Mouse (Mus musculus) neural tube, embryonic 11.5 days (tissue): ENCODE data around the gene Fbxl15. TPM values are rescaled to one million over a fixed set of nuclear protein-coding genes. Genes with fewer than 3 reads are reported as not detected.
A peak's percentile ranks its signal among the peaks of the same experiment; 100 is the strongest.

ENCODE experiments used
- ATAC-seq: fragments of 200-750 bp; cut with Nextera tagmentation; 2 replicates; pipeline ENCODE4 v1.8.0; 2017; ENCODE audit warnings: moderate number of reproducible peaks, mild to moderate bottlenecking, moderate TSS enrichment, moderate library complexity; ENCODE audit not compliant: insufficient read depth, low FRiP score, low TSS enrichment
- DNase-seq: peaks from one replicate; pipeline ENCODE4 v3.0.0-alpha.2; 2015; ENCODE audit warnings: low spot score
- H3K27ac ChIP-seq: fragments of 300-500 bp; sonication (generic); 2 replicates; pipeline ENCODE4 v1.5.1; 2014; ENCODE audit warnings: low read depth, mild to moderate bottlenecking, low read length
- H3K27me3 ChIP-seq: fragments of 300-500 bp; sonication (generic); 2 replicates; pipeline ENCODE4 v1.6.1; 2014; ENCODE audit warnings: mild to moderate bottlenecking, low read length, mixed read lengths; ENCODE audit not compliant: control insufficient read depth, insufficient read depth
- H3K36me3 ChIP-seq: fragments of 300-500 bp; sonication (generic); 2 replicates; pipeline ENCODE4 v1.6.1; 2014; ENCODE audit warnings: mild to moderate bottlenecking, low read length, moderate library complexity, mixed read lengths; ENCODE audit not compliant: control insufficient read depth, insufficient read depth
- H3K4me1 ChIP-seq: fragments of 300-500 bp; sonication (generic); 2 replicates; pipeline ENCODE4 v1.6.1; 2014; ENCODE audit warnings: low read length, mixed read lengths; ENCODE audit not compliant: control insufficient read depth, insufficient read depth
- H3K4me2 ChIP-seq: fragments of 300-500 bp; sonication (generic); 2 replicates; pipeline ENCODE4 v1.6.1; 2014; ENCODE audit warnings: low read depth, mild to moderate bottlenecking, moderate library complexity
- H3K4me3 ChIP-seq: fragments of 300-500 bp; sonication (generic); 2 replicates; pipeline ENCODE4 v1.5.1; 2014; ENCODE audit warnings: low read depth, low read length
- H3K9ac ChIP-seq: fragments of 300-500 bp; sonication (generic); 2 replicates; pipeline ENCODE4 v1.6.1; 2014; ENCODE audit warnings: mild to moderate bottlenecking, low read length
- H3K9me3 ChIP-seq: fragments of 300-500 bp; sonication (generic); 2 replicates; pipeline ENCODE4 v1.6.1; 2016; ENCODE audit warnings: low read length; ENCODE audit not compliant: control insufficient read depth
- WGBS: fragments of 180-500 bp; shearing (Covaris S2); extraction: QIAGEN DNeasy Blood & Tissue Kit; methylation state at CpG from one replicate; pipeline ENCODE4 v1.1.7; 2014; 5-methylcytosine and 5-hydroxymethylcytosine counted together
- polyA plus RNA-seq: library from polyadenylated mRNA; unstranded; fragments of >200 nt; fragmentation: Nextera tagmentation; extraction: Ambion mirVana; gene quantifications from 2 replicates; pipeline ENCODE4 v1.2.1, GENCODE M21; 2014

Fbxl15 gene
- polyA plus RNA-seq, 1 experiment from 2014 or later = 22.0 TPM

DNA sequence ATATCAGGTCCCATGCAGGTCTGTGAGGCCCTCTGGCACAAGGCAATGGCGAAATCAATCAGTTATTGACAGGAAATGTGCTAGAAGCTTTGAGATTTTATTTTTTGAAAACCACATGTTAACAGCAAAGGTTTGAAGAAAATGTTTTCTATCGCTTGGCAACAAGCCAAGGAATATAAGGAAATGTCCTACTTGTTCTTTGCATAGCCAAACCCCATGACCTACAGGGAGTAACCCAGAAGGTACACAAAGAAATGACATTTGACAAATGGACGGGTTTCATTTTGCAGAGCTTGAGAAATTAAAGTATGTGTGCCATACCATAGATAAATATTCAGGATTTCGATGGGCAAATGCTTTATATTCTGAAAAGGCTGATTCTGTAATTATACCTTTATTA lies 31.0 kb upstream of the Fbxl15 start:
- no peak for DNase-seq
- H3K36me3 ChIP-seq = no peaks in the 10 kb centered on the region

DNA sequence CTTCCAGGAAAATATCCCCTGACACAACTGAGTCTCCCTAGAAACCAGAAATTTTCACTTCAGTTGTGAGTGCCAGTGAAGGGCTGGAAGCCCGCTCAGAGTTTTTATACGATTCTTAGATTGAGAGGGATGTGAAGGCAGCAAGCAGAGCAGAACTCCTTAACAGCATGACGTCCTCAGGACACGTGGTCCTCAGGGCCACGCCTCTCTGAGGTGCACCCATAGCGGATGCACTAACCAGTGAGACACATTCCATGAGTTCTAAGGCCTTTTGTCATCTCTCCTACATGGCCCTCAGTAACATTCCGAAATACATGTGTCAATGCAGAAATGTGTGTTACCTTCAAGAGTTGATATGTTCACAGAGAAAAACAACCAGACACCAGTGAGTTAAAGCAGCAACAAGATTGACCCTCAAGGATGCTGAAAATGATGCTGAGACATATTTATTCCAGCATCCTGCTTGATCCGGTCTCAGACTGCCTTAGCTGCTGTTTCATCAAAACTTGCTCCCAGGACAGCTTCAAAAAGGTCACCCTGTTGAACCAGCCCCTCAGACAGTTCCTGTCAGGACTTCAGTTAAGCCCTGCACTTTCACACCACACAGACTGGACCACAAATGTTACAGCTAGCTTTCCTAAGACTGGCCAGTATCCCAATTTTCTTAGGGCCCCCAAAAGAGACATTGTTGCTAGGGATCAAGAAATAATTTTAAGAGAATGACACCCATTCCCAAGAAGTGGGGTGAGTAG lies 27.5 kb upstream of the Fbxl15 start:
- DNase-seq (no peak), ATAC-seq (no peak)
- no peak overlapping the region for H3K27ac ChIP-seq
- H3K27me3 ChIP-seq = no peaks in the 10 kb centered on the region
- 43% methylated on average over 8 of the region's 8 CpGs for WGBS
- no peaks in the 10 kb centered on the region for H3K36me3 ChIP-seq
- H3K4me1 ChIP-seq = peaks cover 10% of the 10 kb centered on the region
- H3K4me3 ChIP-seq = no peak overlapping the region
- H3K9me3 ChIP-seq = no peaks in the 10 kb centered on the region
- H3K9ac ChIP-seq = no peak overlapping the region
- no peak overlapping the region for H3K4me2 ChIP-seq

More for the DNA sequence above, 31.0 kb upstream of the Fbxl15 start:
- 75% methylated on average over 4 of the region's 4 CpGs for WGBS
- no peaks in the 10 kb centered on the region for H3K4me1 ChIP-seq
- no peak overlapping the region for H3K4me2 ChIP-seq
- no peak overlapping the region for H3K4me3 ChIP-seq
- no peak overlapping the region for H3K9ac ChIP-seq
- no peaks in the 10 kb centered on the region for H3K27me3 ChIP-seq
- H3K27ac ChIP-seq = no peak overlapping the region
- no peak for ATAC-seq
- H3K9me3 ChIP-seq = no peaks in the 10 kb centered on the region

DNA sequence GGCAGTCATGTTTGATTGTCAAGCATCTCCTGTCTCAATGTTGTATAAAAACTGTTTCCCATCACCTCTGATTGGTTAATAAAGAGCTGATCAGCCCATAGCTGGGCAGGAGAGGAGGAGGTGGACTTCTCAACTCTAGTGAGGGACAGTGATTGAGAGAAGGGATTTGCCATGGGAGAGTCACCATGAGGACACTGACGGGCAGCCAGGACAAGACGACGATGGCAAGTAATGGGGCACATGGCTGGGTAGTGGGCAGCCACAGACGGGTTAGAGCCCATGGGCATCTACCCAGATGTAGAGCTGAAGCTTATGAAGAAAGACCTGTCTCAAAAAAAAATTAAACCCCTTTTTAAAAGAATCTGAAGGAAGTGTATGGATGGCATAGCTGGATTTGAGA lies 25.4 kb upstream of the Fbxl15 start:
- no peaks in the 10 kb centered on the region for H3K36me3 ChIP-seq
- DNase-seq (no peak), ATAC-seq (no peak)
- H3K9me3 ChIP-seq = no peaks in the 10 kb centered on the region
- 90% methylated on average over 4 of the region's 4 CpGs for WGBS
- H3K4me3 ChIP-seq = no peak overlapping the region
- no peak overlapping the region for H3K27ac ChIP-seq
- H3K27me3 ChIP-seq = peaks cover 3% of the 10 kb centered on the region; the same call in 1 of the 2 replicates
- peaks cover 10% of the 10 kb centered on the region for H3K4me1 ChIP-seq
- H3K4me2 ChIP-seq = no peak overlapping the region
- H3K9ac ChIP-seq = no peak overlapping the region

DNA sequence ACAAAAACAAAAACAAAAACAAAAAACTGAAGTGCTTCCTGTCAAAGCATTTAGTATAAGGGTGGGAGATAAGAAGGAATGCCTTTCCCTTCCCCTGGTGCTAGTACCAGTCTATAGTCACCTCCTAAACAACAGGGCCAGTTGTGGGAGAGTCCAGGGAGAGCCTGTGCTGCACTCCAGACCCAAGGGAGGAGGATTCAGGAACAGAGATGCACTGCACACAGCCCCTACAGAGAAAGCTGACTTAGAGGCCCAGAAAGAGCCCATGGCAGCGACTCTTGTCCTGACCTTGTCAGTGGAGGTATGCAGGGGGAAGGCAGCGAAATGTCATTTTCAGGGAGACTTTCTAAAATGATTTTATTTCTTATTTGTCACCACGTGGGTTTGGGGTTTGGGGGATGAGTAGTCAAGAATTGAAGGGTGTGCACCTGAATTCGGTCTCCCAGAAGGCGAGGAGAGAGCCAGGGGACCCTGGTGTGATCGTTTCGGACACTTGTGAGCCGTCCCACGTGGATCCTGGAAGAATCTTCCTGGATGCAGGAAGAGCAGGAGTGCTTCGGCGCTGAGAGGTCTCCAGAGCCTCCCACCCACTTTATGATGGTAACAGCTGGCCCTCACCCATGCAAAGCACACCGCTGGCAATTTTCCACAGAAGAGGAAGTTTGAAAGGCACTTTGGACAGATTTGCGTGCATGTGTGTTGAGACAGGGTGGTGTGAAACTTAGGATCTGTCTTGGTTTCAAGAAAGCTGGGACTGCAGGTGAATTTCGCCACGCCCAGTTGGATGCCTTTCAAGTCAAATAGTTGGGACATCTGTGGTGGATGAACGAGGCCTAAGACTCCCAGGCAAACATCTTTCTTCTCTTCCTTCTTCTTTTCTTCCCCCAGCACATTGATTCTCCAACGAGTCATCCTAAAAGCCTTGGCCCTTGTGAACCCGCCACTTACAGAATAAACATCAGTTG lies 24.5 kb upstream of the Fbxl15 start:
- DNase-seq = peak; percentile 6
- peak overlapping the region; percentile 54 for H3K4me3 ChIP-seq
- WGBS = 52% methylated on average over 18 of the region's 18 CpGs

DNA sequence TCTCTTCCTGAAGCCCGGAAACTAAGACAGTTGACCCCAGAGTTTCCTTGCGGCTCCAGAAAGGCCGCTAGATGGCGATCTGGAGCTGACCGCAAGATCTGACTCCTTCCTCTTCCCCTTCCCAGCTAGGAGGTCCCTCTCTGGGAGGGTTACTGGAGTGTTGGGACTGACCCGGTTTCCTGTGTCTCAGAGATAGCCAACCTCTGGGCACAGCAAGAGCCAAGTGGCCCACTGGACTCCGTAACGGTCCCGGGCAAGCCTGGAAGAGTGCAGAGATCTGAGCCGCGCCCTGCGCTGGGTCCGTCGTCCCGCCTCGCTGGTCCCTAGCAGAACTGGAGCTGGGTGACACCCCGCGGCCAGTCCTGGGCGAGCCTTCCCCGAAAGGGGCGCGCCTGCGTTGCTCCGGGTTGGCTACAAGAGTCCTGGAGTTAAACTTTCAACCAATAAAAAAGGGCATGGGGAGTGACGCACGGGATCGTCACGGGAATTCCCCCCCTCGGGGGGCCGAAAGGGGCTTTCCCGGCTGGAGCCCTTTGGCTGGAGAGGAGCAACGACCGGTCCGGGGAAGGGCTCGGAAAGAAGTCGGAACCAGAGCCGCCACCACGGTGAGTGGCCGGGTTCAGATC lies 23.7 kb upstream of the Fbxl15 start, which contains the start of gene Nfkb2:
Gene Nfkb2 (plus strand): TSS at position 105 of the 626 bp plus-strand sequence.
- Histone ChIP-seq H3K4me2 (peak within 1 kb of the TSS; percentile 93), H3K9me3 (no peaks in the 10 kb centered on the region), H3K36me3 (no peaks in the 10 kb centered on the region), H3K4me1 (peaks cover 14% of the 10 kb centered on the region), H3K9ac (peak within 1 kb of the TSS; percentile 44; the same call in 1 of the 2 replicates), H3K27me3 (peaks cover 14% of the 10 kb centered on the region), H3K27ac (peak within 1 kb of the TSS; percentile 49; the same call in 1 of the 2 replicates), H3K4me3 (peak within 1 kb of the TSS; percentile 54)
- ATAC-seq (peak; percentile 84), DNase-seq (peak; percentile 89)
- WGBS = under 1% methylated on average over 39 of the region's 39 CpGs

More for the DNA sequence above, 24.5 kb upstream of the Fbxl15 start:
- ATAC-seq = no peak
- H3K4me1 ChIP-seq = peaks cover 11% of the 10 kb centered on the region
- H3K9ac ChIP-seq = no peak overlapping the region
- no peaks in the 10 kb centered on the region for H3K9me3 ChIP-seq
- H3K4me2 ChIP-seq = peak overlapping the region; percentile 93
- H3K27ac ChIP-seq = no peak overlapping the region
- peaks cover 11% of the 10 kb centered on the region for H3K27me3 ChIP-seq
- no peaks in the 10 kb centered on the region for H3K36me3 ChIP-seq

DNA sequence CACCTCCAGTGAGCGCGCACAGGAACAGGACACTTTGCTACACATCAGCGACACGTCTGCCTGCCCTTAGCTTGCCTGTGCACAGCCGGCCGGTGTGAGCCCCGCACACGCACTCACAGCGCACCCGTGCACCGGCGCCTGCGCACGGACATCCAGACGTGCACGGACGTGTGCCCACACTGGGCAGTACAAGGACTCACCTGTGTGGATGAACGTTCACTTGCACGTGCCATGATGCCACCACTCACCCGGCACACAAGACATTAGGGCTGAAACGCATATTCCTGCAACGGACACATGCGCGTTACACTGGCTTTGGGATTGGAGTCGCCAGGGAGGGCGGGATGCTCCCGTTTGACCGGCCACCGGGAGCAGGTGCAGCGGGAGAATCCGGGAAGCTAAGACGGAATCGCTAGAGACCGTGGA lies 23.1 kb upstream of the Fbxl15 start:
- Histone ChIP-seq H3K4me1 (peaks cover 14% of the 10 kb centered on the region), H3K27ac (peak overlapping the region; percentile 49; the same call in 1 of the 2 replicates), H3K4me3 (peak overlapping the region; percentile 54), H3K4me2 (peak overlapping the region; percentile 93), H3K36me3 (no peaks in the 10 kb centered on the region), H3K27me3 (peaks cover 14% of the 10 kb centered on the region), H3K9me3 (no peaks in the 10 kb centered on the region), H3K9ac (peak overlapping the region; percentile 44; the same call in 1 of the 2 replicates)
- peak; percentile 31; the same call in 1 of the 2 replicates for ATAC-seq
- under 1% methylated on average over 34 of the region's 34 CpGs for whole genome bisulfite sequencing
- DNase-seq = peak; percentile 33

DNA sequence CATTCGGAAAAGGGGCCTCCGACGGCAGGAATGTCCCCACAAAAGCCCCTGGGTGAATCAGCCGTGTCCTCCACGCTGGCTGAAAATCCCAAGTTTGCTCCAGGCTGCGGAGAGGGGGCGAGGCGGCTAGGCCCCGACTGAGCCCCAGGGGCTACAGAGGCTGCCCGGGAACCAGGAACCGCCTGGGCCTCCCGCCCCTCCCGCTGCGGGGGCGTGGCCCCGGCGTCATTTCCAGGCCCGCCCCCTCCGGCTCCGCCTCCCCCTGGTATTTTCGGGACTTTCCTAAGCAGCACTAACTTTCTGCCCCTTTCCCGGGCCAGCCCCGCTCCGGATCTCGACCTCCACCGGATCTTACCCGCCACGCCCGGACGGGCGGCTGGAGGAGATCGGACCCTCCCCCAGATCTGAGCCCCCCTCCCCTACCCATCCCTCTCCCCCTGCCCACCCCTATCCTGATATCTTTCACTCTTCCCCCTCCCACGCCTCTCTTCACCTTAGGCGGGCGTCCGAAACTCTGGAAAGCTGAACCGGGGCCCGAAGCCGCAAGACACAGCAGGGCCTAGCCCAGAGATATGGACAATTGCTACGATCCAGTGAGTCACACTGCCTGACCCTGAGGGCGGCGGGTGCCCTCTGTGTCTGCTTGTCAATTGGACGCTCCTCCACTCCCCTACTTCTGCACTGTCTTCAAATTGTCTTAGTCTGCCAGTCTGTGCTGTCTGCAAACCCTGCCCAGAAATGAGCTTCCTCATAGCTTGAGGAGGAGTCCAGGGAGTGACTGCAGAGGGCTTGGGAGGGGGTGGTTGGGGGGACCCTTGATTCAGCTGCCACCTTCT lies 22.3 kb upstream of the Fbxl15 start:
- peak; percentile 32 for ATAC-seq
- H3K36me3 ChIP-seq = no peaks in the 10 kb centered on the region
- H3K4me1 ChIP-seq = peaks cover 14% of the 10 kb centered on the region
- WGBS = under 1% methylated on average over 29 of the region's 43 CpGs
- peaks cover 14% of the 10 kb centered on the region for H3K27me3 ChIP-seq
- DNase-seq = peak; percentile 89
- H3K27ac ChIP-seq = no peak overlapping the region
- H3K4me3 ChIP-seq = peak overlapping the region; percentile 54
- H3K4me2 ChIP-seq = peak overlapping the region; percentile 93
- H3K9ac ChIP-seq = peak overlapping the region; percentile 44; the same call in 1 of the 2 replicates
- no peaks in the 10 kb centered on the region for H3K9me3 ChIP-seq
